Mouse (Mus musculus): ENCODE results near the gene Bcl2l1.

- TF ChIP-seq POLR2A (IDR thresholded peaks at IDR 0.05; ENCODE audit: borderline replicate concordance, insufficient read depth, low read length) (no peak), CTCF (IDR thresholded peaks at IDR 0.05; ENCODE audit: borderline replicate concordance, insufficient read depth, low read depth, low read length) (no peak)
Observed at GRCm38 (mm10) chr2:152784640-152785039, 46.9 kb downstream of the Bcl2l1 start.
